Mouse (Mus musculus): ENCODE measurements around the gene Aldh3b3. TPM values are rescaled to one million over a fixed set of nuclear protein-coding genes. Genes with fewer than 3 reads are reported as not detected.

The Aldh3b3 gene
- 0.08 and 0.15 TPM in 2 replicates for polyA plus RNA-seq (2015; fragmentation: Nextera tagmentation; extraction: Ambion mirVana)

GRCm38 (mm10) chr19:3958470-3958869, at the start of gene Aldh3b3:
Gene Aldh3b3 (plus strand): TSS chr19:3958645.

GRCm38 (mm10) chr19:3912337-3913204, 45.9 kb upstream of the Aldh3b3 start, which contains the start of gene Ndufs8:
Gene Ndufs8 (minus strand): TSS chr19:3912774.

DNA sequence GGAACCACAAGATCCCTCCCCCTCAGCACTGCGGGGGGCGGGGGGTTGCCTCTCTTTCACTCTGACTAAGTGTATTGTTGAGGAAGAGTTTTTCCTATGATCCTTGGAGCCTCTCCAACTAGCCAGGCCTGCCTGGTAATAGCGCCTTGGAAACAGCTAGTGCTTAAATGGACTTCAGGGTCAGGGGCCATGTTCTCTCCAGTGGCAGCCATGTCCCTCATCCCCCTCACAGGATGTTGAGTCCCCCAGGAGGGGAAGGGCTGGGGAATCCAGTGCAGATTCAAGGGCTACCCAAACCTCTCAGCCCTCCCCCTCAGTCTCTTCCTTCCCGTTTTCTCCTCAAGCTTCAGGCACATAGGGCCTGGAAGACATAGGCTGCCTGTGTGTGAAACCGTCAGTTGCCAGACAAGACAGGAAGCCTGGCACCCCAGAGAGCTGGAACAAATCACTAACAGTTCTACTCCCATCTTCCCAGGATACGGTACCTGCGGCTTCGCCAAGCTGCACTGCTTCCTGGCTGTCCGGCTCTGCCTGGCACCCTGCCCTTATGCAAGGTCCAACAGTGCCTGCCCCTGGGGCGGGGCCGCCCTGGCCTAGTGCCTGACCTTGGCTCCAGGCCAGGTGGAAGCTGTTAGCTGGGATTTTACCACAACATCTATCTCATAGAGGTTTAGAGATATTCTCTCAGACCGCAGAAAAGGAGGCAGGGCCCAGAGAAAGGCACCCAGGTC, 29.1 kb upstream of the Aldh3b3 start, which contains the start of gene Aldh3b1:
Gene Aldh3b1 (minus strand): TSS at position 598 of the 731 bp plus-strand sequence.

GRCm38 (mm10) chr19:3935032-3935895, 23.2 kb upstream of the Aldh3b3 start, which contains the start of gene Unc93b1:
Gene Unc93b1 (plus strand): TSS chr19:3935186.

GRCm38 (mm10) chr19:3972229-3972628, 13.8 kb downstream of the Aldh3b3 start, which contains the start of gene Aldh3b2:
Gene Aldh3b2 (plus strand): TSS chr19:3972328.

GRCm38 (mm10) chr19:3986334-3986733, 27.9 kb downstream of the Aldh3b3 start, which contains the start of gene Acy3:
Gene Acy3 (plus strand): TSS chr19:3986570.

DNA sequence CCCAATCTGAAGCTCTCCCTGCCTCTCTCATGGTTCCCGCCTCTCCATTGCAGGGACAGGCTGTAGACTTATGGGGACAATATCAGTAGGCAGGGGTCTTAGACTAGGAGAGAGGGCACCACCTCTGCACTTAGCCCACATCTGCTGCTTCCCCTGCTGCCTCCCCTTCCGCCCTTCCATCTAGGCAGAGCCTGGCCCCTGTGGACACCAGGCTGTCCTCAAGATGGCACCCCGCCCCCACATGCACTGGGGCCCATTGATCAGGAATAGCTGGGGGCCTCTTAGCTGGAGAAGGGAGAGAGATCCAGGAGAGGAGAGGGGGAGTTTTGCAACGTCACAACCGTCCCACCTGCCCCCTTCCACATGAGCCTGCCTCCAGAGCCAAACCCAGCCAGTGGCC, 34.0 kb downstream of the Aldh3b3 start, which contains the start of gene Tbx10:
Gene Tbx10 (plus strand): TSS at position 337 of the 400 bp plus-strand sequence.

DNA sequence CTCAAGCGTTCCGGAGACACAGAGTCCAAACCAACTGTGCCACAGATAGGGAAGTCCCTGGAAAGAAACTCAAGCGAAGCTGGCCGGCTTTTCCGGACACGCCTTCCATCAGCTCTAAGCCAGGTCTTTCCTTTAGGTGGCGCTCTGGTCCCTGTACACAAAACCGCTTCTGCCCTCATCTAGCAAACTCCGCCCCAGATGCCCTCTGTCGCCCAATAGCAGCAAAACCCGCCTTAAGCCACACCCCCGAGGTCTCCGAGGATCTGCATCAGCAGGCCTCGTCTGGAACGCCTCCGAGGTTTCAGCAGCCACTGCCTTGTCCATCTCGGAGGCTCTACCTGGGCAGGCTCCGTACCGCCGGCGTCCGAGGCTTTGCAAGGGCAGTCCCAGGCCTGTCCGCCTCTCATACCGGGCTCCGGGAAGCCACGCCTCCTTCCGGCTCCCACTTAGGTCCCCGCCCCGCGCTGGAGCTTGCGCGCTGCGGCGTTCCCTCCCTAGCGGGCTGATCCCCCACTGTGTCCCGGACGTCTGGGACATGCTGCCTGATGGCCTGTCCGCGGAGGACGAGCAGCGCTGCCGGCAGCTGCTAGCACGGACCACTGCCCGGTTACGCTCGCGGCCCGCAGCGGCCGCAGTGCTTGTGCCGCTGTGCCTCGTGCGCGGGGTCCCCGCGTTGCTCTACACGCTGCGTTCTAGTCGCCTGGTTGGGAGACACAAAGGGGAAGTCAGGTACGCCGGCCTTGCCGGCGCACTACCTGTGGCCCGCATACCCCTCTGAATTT, 41.9 kb downstream of the Aldh3b3 start, which contains the start of the genes Nudt8 and Gm49405:
Gene Nudt8 (plus strand): TSS at position 462 of the 782 bp plus-strand sequence.
Gene Gm49405 (plus strand): TSS at position 508 of the 782 bp plus-strand sequence.

DNA sequence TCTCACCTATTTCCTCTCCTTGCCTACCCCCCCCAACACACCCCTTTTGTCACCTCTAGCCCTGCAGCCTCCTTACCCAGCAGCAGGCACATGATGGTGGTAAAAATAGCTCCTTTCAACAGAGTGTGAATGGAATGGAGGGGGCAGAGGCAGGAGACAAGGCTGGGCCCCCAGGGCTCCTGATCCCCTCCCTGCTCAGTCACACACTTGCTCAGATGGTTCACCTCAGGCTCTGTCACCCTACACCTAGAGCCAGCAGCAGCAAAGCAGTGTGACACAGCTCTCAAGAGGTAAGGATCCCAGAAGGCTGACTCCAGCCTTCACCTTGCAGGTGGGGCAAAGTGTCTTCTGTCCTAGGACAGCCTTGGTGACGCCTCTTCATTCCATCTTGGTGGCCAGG, 44.7 kb downstream of the Aldh3b3 start, which contains the start of gene Doc2g:
Gene Doc2g (plus strand): TSS at position 202 of the 400 bp plus-strand sequence.

GRCm38 (mm10) chr19:4012432-4013022, 54.1 kb downstream of the Aldh3b3 start, which contains the start of gene Ndufv1:
Gene Ndufv1 (minus strand): TSS chr19:4012806.

Other genes starting within 250 kb of the Aldh3b3 start
- gene Kmt5b, start 191.2 kb upstream of the Aldh3b3 start, polyA plus RNA-seq (2015; fragmentation: Nextera tagmentation; extraction: Ambion mirVana) = 9.7 and 11.8 TPM in 2 replicates
- 11.0 and 14.0 TPM in 2 replicates for gene Chka, start 106.9 kb upstream of the Aldh3b3 start, polyA plus RNA-seq (2015; fragmentation: Nextera tagmentation; extraction: Ambion mirVana)
- gene Tcirg1, start 51.5 kb upstream of the Aldh3b3 start, polyA plus RNA-seq (2015; fragmentation: Nextera tagmentation; extraction: Ambion mirVana) = 23.3 and 40.3 TPM in 2 replicates
- gene Ndufs8, start 45.9 kb upstream of the Aldh3b3 start, polyA plus RNA-seq (2015; fragmentation: Nextera tagmentation; extraction: Ambion mirVana) = 167 and 176 TPM in 2 replicates
- gene Aldh3b1, start 28.8 kb upstream of the Aldh3b3 start, polyA plus RNA-seq (2015; fragmentation: Nextera tagmentation; extraction: Ambion mirVana) = 12.5 and 18.9 TPM in 2 replicates
- 48.2 and 70.6 TPM in 2 replicates for gene Unc93b1, start 23.5 kb upstream of the Aldh3b3 start, polyA plus RNA-seq (2015; fragmentation: Nextera tagmentation; extraction: Ambion mirVana)
- 0.45 and 0.91 TPM in 2 replicates for gene Aldh3b2, start 13.7 kb downstream of the Aldh3b3 start, polyA plus RNA-seq (2015; fragmentation: Nextera tagmentation; extraction: Ambion mirVana)
- gene Acy3, start 27.9 kb downstream of the Aldh3b3 start, polyA plus RNA-seq (2015; fragmentation: Nextera tagmentation; extraction: Ambion mirVana) = 7.9 and 9.8 TPM in 2 replicates
- 0.06 TPM in 1 of 2 replicates, not detected in the other for gene Tbx10, start 34.1 kb downstream of the Aldh3b3 start, polyA plus RNA-seq (2015; fragmentation: Nextera tagmentation; extraction: Ambion mirVana)
- gene Nudt8, start 41.9 kb downstream of the Aldh3b3 start, polyA plus RNA-seq (2015; fragmentation: Nextera tagmentation; extraction: Ambion mirVana) = 20.8 and 22.9 TPM in 2 replicates
- 0.71 and 0.87 TPM in 2 replicates for gene Gm49405, start 42.0 kb downstream of the Aldh3b3 start, polyA plus RNA-seq (2015; fragmentation: Nextera tagmentation; extraction: Ambion mirVana)
- gene Doc2g, start 44.7 kb downstream of the Aldh3b3 start, polyA plus RNA-seq (2015; fragmentation: Nextera tagmentation; extraction: Ambion mirVana) = 1.3 and 1.6 TPM in 2 replicates
- gene Ndufv1, start 54.2 kb downstream of the Aldh3b3 start, polyA plus RNA-seq (2015; fragmentation: Nextera tagmentation; extraction: Ambion mirVana) = 162 and 170 TPM in 2 replicates
- gene Gstp1, start 79.3 kb downstream of the Aldh3b3 start, polyA plus RNA-seq (2015; fragmentation: Nextera tagmentation; extraction: Ambion mirVana) = 309 and 335 TPM in 2 replicates
- gene Gstp2, start 87.4 kb downstream of the Aldh3b3 start, polyA plus RNA-seq (2015; fragmentation: Nextera tagmentation; extraction: Ambion mirVana) = 7.4 and 12.0 TPM in 2 replicates
- 30.1 and 31.1 TPM in 2 replicates for gene Gstp3, start 100.9 kb downstream of the Aldh3b3 start, polyA plus RNA-seq (2015; fragmentation: Nextera tagmentation; extraction: Ambion mirVana)
- gene Cabp2, start 122.9 kb downstream of the Aldh3b3 start, polyA plus RNA-seq (2015; fragmentation: Nextera tagmentation; extraction: Ambion mirVana) = 0.19 TPM in 1 of 2 replicates, not detected in the other
- gene Cdk2ap2, start 138.5 kb downstream of the Aldh3b3 start, polyA plus RNA-seq (2015; fragmentation: Nextera tagmentation; extraction: Ambion mirVana) = 172 and 193 TPM in 2 replicates
- gene Pitpnm1, start 141.4 kb downstream of the Aldh3b3 start, polyA plus RNA-seq (2015; fragmentation: Nextera tagmentation; extraction: Ambion mirVana) = 16.6 and 22.5 TPM in 2 replicates
- 46.8 and 51.7 TPM in 2 replicates for gene Aip, start 167.2 kb downstream of the Aldh3b3 start, polyA plus RNA-seq (2015; fragmentation: Nextera tagmentation; extraction: Ambion mirVana)
- not detected in 2 replicates for gene Gpr152, start 181.1 kb downstream of the Aldh3b3 start, polyA plus RNA-seq (2015; fragmentation: Nextera tagmentation; extraction: Ambion mirVana)
- gene Cabp4, start 185.4 kb downstream of the Aldh3b3 start, polyA plus RNA-seq (2015; fragmentation: Nextera tagmentation; extraction: Ambion mirVana) = 0.34 and 0.51 TPM in 2 replicates
- 83.9 and 109 TPM in 2 replicates for gene Coro1b, start 190.0 kb downstream of the Aldh3b3 start, polyA plus RNA-seq (2015; fragmentation: Nextera tagmentation; extraction: Ambion mirVana)
- 54.1 and 74.8 TPM in 2 replicates for gene Ptprcap, start 195.0 kb downstream of the Aldh3b3 start, polyA plus RNA-seq (2015; fragmentation: Nextera tagmentation; extraction: Ambion mirVana)
- gene Rps6kb2, start 204.7 kb downstream of the Aldh3b3 start, polyA plus RNA-seq (2015; fragmentation: Nextera tagmentation; extraction: Ambion mirVana) = 30.1 and 37.0 TPM in 2 replicates
- gene Carns1, start 216.8 kb downstream of the Aldh3b3 start, polyA plus RNA-seq (2015; fragmentation: Nextera tagmentation; extraction: Ambion mirVana) = 2.5 and 3.6 TPM in 2 replicates
- 26.1 and 34.7 TPM in 2 replicates for gene Tbc1d10c, start 232.6 kb downstream of the Aldh3b3 start, polyA plus RNA-seq (2015; fragmentation: Nextera tagmentation; extraction: Ambion mirVana)
- gene Ppp1ca, start 233.4 kb downstream of the Aldh3b3 start, polyA plus RNA-seq (2015; fragmentation: Nextera tagmentation; extraction: Ambion mirVana) = 442 and 443 TPM in 2 replicates
- gene Rad9a, start 243.0 kb downstream of the Aldh3b3 start, polyA plus RNA-seq (2015; fragmentation: Nextera tagmentation; extraction: Ambion mirVana) = 17.5 and 19.7 TPM in 2 replicates